Mouse (Mus musculus): ENCODE measurements around the gene Bcl3.

Gene Bcl3

DNA sequence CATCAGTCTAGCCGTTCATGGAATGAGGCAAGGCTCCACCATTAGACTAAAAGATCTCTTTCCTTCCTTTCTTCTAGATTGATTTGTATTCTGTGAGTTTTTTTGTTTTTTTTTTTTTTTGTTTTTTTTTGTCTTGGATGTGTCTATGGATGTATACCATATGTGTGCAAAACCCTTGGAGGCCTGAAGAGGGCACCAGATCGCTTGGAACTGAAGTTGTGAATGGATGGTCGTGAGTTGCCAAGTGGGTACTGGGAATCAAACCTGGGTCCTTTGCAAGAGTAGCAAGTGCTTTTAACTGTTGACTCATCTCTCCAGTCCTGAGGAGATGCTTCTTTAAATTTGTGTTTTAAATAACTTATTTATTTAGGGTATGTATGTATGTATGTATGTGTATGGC lies 11.5 kb upstream of the Bcl3 start:
- no peak for DNase-seq (ENCODE audit: low read depth, low spot score)

DNA sequence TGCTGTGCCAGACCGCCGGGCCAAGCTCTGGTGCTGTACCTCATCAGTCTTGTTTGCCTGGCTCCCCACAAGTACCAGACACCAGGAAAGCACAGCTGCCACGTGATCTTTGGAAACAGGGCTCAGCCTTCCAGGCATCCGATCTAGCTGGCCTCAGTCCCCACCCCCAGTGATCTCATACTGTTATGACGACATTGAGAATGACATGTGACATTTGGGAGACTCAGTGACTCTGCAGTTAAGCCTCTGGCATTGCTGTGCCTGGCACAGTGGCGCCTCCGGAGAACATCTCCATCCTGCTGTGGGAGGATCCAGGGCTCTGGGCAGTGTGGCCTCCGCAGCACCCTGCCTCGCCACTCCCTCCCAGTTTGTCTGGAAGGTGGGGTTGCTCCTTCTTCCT lies 9.3 kb upstream of the Bcl3 start:
- no peak for DNase-seq (ENCODE audit: low read depth, low spot score)

DNA sequence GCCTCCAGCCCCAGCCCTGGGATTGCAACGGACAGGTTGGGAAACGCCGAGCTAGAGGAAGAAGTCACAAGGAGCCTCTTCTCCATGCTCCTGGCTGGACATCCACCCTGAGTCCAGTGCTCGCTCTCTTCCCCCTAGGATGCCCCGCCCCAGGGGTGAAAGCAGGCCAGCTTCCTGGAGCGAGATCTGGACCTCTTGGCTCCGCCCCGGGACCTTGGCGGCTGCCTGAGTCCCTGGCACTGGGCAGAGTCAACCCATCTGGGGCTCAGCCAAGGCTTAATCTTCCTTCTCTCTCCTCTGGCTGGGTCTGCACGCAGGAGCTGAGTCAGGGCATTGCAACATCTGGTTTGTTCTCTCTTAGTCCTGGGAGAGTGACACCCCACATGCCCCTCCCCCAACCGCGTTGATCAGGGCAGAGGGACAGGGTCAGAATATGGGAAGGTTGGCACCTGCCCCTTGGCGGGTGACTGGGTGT lies 8.1 kb upstream of the Bcl3 start:
- no peak for DNase-seq (ENCODE audit: low read depth, low spot score)

DNA sequence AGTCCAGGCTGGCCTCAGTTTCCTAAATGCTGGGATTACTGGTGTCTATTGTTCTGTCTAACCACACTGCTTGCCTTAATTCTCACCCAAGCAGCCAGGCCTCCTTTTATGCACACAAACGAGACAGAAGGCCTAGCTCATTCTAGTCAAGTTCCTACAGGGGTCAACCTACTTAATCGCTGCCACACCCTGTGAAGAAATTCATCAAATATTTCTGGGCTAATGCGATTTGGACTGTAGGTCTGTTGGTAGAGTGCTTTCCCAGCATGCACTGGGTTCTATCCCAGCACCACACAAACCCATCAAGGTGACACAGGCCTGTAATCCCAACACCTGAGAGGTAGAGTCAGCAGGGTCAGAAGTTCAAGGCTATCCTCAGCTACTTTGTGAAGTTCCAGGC lies 7.1 kb upstream of the Bcl3 start:
- no peak for DNase-seq (ENCODE audit: low read depth, low spot score)

DNA sequence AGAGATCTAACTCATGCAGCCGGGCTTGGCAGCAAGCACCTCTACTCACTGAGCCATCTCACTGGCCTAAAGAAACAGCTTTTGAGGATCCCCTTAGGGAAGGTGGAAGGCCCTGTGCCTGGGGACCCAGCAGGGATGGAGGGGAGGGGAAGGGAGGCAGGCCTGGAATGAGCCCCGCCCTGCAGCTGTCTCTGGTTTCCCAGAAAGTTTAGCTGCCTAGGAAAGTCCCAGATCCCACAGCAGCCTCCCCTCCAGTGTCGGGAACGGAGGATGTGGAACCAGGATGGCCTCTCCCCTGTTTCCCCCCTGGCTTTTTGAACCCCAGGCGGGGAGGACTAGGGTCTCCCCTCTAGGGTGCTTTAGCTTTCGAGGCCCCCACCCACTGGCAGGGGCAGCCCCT lies 4.2 kb upstream of the Bcl3 start:
- DNase-seq (ENCODE audit: low read depth, low spot score): no peak

DNA sequence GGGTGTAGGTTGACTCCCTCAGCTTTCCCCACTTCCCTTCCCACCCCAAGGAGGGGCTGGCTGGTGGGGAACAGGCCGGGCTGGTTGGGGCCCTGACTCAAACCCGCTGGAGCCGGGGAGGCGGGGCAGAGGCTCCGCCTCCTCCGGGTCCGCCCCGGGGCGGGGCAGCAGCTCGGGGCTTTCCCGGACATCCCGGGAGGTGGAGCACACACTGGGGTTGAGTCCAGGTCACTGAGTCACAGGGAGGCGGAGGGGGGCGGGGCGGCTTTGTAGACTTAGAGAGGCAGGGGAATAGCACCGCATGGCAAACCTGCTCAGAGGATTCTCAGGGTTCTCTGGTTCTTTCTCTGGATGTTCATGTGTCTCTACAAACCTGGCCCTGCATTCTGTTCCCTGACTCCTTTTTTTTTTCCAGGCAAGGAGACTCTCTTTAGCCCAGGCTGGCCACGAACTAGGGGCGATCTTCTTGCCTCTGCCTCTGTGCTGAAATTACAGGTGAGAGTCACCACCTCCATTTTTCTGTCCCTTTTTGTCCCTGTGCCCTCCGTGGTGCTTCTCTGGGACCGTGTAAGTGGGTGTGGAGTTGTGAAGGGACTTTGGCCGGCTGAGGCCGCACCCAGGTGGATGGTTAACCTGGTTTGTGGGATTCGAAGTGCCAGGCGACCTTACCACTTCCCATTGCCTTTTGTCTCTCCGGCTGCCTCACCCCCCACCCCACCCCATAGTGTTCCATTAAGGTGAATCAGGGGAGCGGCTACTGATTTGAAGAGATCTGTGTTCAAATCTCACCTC lies 1.8 kb upstream of the Bcl3 start:
- peak; percentile 89 for DNase-seq (ENCODE audit: low read depth, low spot score)

DNA sequence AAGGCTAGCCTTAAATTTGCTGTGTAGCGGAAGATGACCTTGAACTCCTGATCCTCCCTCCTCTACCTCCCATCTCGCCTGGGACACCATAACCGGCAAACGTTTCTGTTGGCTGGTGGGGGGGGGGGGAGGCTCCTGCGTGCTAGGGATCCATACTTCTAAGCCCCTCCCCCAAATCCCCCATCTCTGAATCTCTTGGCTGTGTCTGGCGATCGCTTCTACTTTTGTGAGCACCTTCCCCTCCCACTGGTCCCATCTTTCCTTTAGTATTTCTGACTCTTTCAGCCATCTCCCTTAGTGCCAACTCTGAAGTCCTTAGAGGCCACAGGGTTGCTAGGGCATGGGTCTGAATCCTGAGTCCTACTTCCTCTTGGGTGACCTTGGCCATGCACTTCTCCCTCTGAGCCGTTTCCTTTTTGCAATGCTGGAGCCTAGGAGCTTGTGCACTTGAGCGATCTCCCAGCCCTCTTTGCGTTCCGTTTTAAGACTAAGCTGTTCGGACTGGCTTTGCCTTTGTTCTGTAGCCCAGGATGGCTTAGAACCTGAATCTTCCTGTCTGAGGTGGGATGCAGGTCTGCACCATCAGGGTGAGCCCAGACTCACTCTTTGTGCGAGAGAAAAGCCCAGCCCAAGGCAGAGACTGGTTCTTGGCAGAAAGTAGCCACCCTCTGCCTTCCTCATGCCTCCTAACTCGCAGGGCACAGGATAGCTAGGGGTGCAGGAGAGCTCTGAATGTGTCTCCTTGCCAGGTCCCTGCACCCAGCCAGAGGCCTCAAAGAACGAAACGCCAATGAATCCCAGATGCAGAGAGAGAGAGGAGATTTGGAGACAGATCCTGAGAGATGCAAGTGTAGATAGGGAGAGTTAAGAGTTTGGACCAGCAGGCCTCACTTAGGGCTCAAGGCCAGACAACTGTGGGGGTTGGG lies 949 bp upstream of the Bcl3 start:
- no peak for DNase-seq (ENCODE audit: low read depth, low spot score)

DNA sequence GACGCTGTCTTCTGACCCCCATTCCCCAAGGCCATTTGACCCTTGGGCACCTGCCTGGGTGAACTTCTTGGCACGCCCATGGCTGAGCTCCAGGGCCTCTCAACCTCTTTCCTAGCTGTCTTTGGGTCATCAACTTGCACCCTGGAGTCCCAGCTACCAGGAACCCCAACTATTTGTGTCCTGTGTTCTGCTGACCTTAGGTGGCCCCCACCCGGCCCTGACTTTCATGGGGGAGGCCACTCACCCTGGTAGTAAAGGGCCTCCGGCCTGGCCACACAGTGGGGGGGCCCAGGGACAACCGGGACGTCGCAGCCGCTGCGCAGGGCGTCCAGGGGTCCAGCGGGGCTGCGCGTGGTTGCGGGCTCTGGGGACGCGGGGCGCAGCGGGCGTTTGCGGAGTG lies 377 bp downstream of the Bcl3 start:
- DNase-seq (ENCODE audit: low read depth, low spot score): no peak

DNA sequence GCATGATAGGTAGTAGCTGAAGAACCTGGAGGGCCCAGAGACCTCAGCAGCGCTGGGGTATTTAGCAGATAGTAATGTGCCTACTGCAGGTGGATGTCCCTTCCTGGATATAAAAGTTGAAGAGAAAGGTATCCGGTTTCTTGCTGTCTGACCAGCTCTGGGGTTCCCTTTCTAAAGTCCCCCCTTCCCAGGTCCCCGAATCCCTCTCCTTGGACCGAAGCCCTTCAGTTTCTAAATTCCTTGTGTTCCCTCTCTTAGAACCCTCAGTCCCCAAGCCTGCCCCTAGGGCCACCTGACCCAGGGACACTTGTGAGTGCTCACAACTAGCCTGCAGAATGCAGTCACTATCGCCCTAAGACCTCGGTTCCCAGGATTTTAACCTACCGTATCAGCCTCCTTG lies 937 bp downstream of the Bcl3 start:
- no peak for DNase-seq (ENCODE audit: low read depth, low spot score)

DNA sequence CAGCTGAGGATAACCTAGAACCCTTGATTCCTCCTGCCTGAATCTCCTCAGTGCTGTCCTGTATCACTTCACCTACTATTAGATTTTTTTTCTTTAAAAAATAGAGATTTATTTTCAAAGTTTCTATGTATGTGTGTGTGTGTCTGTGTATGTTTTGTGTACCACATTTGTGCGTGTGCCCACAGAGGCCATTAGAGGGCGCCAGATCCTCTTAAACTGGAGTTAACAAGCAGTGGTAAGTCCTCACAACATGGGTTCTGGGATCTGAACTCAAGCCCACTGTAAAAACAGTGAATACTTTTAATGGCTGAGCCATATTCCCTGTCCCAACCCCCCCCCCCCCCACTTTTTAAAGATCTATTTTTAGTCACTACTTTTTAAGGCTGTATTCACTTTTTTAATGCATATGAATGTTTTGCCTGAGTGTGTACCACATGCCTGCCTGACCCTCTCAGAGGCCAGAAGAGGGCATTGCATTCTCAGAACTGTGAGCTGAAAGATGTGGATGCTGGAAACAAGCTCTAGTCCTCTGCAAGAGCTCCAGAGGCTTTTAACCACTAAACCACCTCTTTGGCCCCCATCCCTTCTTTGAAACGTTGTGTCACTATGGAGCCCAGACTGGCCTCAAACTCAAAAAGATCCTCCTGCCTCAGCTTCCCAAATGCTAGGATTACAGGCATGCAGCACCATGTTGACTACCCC lies 2.1 kb downstream of the Bcl3 start:
- DNase-seq (ENCODE audit: low read depth, low spot score): no peak

DNA sequence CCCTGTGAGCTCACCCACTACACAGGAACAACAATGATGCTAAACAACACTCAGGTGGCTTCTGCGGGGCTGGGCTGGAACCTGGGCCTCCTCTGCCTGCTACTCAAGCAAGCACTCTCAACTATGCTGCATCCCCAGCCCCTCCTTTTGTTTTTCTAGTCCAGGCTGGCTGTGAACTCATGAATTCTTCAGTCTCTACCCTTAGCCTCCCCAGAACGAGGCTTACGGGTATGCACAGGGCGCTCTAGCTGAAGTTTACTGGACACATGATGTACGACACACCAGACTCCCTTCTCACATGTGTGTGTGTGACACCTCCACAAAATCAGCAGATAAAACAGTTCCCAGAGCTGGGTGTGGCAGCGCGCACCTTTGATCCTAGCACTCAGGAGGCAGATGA lies 3.7 kb downstream of the Bcl3 start:
- no peak for DNase-seq (ENCODE audit: low read depth, low spot score)

DNA sequence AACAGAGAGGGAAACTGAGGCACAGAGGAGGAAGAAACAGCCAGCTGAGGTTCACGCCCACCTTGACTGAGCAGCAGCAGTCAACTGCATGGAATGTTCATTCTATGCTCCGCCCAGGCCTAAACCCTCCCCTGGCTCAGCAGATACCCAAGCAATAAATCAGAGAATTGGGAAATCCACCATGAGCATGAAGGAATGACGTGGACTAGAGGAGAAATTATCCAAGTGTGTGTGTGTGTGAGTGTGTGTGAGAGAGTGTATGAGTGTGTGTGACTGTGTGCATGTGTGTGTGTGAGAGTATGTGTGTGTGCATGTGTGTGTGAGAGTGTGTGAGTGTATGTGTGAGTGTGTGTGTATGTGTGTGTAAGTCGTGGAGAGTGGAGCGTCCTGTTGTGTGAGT lies 4.1 kb downstream of the Bcl3 start:
- no peak for DNase-seq (ENCODE audit: low read depth, low spot score)

DNA sequence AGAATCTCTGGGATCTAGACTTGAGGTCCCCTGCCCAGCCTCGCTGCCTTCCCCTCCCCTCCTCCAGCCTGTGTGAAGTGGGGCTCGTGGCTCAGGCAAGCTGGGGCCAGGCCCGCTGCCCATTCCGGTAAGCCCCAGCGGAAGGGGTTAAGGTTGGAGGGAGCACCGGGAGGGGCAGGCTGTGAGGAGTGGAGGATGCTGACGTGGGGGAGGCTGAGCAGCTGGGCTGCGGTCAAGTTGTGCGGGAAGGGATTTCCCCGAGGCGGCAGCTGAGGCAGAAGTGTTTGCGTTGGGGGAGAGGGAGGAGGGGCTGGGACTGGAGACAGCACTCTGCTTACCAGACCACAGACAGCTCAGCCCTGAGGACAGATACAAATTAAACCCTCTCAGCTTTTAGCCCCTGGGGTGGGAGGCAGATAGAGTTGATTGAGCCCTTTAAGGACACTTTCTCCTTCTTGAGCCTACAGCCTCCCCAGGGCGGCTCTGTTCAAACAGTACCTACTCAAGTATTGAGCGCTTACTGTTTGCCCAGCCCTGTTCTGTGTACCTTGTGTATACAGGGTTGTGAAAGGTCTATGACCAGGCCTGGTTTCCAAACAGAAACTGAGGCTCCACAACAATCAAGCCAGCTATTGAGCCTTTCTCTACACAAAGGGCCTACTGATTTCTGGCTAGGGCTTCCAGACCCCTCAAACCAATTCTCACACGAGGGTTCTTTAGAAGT lies 5.0 kb downstream of the Bcl3 start:
- DNase-seq (ENCODE audit: low read depth, low spot score): no peak

DNA sequence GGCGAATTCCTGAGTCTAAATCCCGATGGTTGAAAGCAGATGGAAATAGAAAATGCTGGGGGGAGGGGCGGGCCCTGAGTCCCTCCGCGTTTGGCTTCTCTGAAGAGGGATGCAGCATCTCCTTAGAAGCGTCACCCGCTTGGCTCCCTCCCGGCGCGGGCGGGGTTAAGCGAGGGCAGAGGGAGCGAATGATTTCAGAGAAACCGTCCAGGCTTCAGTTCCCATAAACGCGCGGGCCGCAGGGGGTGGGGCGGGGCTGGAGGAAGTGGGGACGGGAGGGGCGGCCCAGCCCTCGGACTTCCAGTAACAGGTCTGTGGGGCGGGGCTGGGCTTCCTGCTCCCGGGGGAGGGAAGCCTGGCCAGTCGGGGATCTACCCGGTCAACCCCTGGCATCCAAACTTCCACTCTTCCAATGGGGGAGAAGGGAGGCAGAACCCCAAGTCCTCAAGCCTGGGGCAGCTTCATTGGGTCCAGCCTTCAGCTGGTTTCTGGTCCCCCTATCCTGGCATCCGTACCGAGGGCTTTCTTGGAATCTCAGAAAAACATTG lies 6.3 kb downstream of the Bcl3 start:
- peak; percentile 75 for DNase-seq (ENCODE audit: low read depth, low spot score)

DNA sequence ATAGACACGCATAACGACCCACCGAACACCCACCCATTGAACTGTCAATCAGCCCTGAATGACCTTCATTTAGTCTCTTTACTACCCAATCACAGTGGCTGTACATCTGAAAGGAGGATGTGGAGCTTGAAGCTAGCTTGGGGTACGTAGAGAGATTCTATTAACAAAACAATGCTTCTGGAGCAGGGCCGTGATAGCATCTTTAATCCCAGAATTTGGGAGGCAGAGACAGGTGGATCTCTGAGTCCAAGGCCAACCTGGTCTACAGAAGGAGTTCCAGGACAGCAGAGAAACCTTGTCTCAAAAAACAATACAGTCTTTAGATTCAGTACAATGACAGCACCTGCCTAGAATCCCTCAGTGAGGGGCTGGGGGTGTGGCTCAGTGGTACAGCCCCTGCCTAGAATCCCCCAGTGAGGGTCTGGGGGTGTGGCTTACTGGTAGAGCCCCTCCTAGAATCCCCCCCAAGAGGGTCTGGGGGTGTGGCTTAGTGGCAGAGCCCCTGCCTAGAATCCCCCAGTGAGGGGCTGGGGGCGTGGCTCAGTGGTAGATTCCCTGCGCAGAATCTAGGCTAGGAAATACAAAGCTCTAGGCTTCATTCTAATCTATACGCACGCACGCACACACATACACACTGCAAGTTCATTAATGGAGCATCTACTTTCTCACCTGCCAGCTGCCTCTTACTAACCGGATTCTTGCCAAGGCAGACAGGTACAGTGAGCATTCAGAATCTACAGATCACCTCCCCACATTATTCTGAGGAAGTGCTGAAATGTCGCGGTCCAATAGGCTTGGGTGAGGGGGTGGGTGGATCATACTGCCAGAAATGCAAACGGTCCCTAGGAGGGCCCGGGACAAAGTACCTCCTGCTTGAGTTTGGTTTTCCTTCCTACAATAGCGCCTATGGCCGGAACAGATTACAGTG lies 7.0 kb downstream of the Bcl3 start:
- DNase-seq (ENCODE audit: low read depth, low spot score): no peak

DNA sequence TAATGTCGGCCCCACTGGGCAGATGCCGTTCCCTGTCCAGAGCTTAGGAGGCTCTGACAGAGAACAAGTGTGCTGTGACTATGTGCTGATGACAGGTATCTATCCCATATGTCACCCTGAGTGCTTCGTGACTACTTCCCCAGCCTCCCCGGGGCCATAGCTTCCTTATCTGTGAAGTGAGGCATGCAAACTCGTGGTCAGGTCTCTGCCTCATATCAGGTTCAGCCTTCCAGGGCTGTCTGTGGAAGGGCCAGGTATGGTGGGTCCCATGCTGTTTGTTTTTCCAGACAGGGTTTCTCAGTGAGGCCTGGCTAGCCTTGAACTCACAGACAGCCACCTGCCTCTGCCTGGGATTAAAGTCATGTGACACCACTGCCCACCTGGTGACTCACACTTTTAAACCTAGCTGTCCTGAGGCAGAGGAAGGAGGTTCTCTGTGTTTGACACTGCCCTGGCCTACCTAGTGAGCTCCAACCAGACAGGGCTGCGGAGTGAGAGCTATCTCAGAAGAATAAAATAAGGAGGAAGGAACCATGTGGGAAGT lies 8.9 kb downstream of the Bcl3 start:
- DNase-seq (ENCODE audit: low read depth, low spot score): no peak

DNA sequence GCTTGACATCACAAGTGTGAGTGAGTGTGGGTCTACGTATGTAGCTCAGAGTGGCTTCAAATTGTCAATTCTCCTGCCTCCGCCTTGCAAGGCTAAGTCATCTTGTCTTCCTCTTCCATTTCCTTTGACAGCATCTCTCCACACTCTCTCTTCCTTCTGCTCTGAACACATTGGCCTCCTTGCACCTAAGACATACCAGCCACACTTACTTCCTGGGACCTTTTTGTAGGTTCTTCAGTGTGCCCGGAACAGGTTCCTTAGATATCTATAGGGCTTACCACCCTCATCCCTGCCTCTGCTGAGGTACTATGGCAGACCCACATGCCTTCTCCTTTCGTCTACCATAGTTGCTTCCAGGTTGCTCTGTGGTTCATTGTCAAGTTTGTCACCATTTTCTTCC lies 9.4 kb downstream of the Bcl3 start:
- DNase-seq (ENCODE audit: low read depth, low spot score): no peak

DNA sequence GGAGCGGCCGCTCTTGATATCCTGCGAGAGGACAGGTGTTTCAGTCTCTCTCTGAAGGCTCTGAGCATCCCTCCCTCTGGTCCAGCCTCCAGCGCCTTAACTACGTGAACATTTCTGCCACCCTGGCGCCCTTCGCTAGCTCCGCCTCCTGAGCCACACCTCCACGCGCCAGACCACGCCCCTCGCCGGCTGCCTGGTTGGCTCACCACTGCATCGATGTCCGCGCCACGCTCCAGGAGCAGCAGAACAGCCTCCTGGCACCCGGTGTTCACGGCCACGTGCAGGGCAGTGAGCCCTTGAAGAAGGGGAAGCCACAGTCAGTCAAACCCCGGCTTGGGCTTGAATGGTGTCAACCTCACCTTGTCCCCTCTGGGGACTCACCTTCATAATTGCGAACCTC lies 11.5 kb downstream of the Bcl3 start:
- DNase-seq (ENCODE audit: low read depth, low spot score): no peak

DNA sequence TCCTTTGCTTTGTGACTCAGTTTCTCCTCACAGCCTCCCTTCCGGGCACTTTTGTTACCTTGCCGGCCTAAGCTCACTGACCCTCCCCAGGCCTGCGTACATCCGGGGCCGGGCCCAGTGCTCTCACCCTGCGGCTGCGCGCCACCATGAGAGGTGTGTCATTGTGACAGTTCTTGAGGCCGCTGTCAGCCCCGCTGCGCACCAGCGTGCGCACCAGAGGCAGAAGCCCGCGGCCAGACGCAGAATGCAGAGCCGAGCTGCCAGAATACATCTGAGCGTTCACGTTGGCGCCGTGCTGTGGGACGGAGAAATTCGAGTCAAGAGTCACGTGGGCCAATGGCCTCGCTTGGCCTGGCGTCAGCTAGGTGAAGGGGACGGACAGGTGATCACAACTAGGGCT lies 13.2 kb downstream of the Bcl3 start:
- DNase-seq (ENCODE audit: low read depth, low spot score): no peak

All from WW6 (cell line).